Mouse (Mus musculus): ENCODE results near the gene Etl4.
A peak's percentile ranks its signal among the peaks of the same experiment; 100 is the strongest.

Gene Etl4

GRCm38 (mm10) chr2:19909171-19909899 lies at the start of gene Etl4:
Gene Etl4, plus strand, starts transcription at chr2:19909780.
- DNase-seq (ENCODE audit: low read depth): no peak

- DNase-seq (ENCODE audit: low read depth): no peak
Measured at GRCm38 (mm10) chr2:19869167-19869566, 40.4 kb upstream of the Etl4 start.

GRCm38 (mm10) chr2:19871881-19872280 lies 37.7 kb upstream of the Etl4 start:
- DNase-seq (ENCODE audit: low read depth): no peak

- no peak for DNase-seq (ENCODE audit: low read depth)
Measured at GRCm38 (mm10) chr2:19890875-19891274, 18.7 kb upstream of the Etl4 start.

GRCm38 (mm10) chr2:19909900-19910780 lies 560 bp downstream of the Etl4 start:
- no peak for DNase-seq (ENCODE audit: low read depth)

- DNase-seq (ENCODE audit: low read depth): no peak
Measured at GRCm38 (mm10) chr2:19910781-19911175, 1.2 kb downstream of the Etl4 start.

GRCm38 (mm10) chr2:19919190-19919589 lies 9.6 kb downstream of the Etl4 start:
- peak; percentile 8 for DNase-seq (ENCODE audit: low read depth)

- no peak for DNase-seq (ENCODE audit: low read depth)
Measured at GRCm38 (mm10) chr2:19930009-19930408, 20.4 kb downstream of the Etl4 start.

- no peak for DNase-seq (ENCODE audit: low read depth)
Measured at GRCm38 (mm10) chr2:19933836-19934235, 24.3 kb downstream of the Etl4 start.

- DNase-seq (ENCODE audit: low read depth): no peak
Measured at GRCm38 (mm10) chr2:19945205-19945604, 35.6 kb downstream of the Etl4 start.

GRCm38 (mm10) chr2:19953028-19953427 lies 43.4 kb downstream of the Etl4 start:
- DNase-seq (ENCODE audit: low read depth): no peak

- DNase-seq (ENCODE audit: low read depth): no peak
Measured at GRCm38 (mm10) chr2:19966445-19966844, 56.9 kb downstream of the Etl4 start.

- DNase-seq (ENCODE audit: low read depth): no peak
Measured at GRCm38 (mm10) chr2:20037671-20038070, 128.1 kb downstream of the Etl4 start.

GRCm38 (mm10) chr2:20072377-20072776 lies 162.8 kb downstream of the Etl4 start:
- no peak for DNase-seq (ENCODE audit: low read depth)

GRCm38 (mm10) chr2:20076118-20076796 lies 166.7 kb downstream of the Etl4 start:
- no peak for DNase-seq (ENCODE audit: low read depth)

GRCm38 (mm10) chr2:20084781-20085180 lies 175.2 kb downstream of the Etl4 start:
- no peak for DNase-seq (ENCODE audit: low read depth)

GRCm38 (mm10) chr2:20105456-20105855 lies 195.9 kb downstream of the Etl4 start:
- no peak for DNase-seq (ENCODE audit: low read depth)

- no peak for DNase-seq (ENCODE audit: low read depth)
Measured at GRCm38 (mm10) chr2:20111703-20112102, 202.1 kb downstream of the Etl4 start.

- DNase-seq (ENCODE audit: low read depth): no peak
Measured at GRCm38 (mm10) chr2:20125914-20126313, 216.3 kb downstream of the Etl4 start.

GRCm38 (mm10) chr2:20131792-20132191 lies 222.2 kb downstream of the Etl4 start:
- DNase-seq (ENCODE audit: low read depth): no peak

- DNase-seq (ENCODE audit: low read depth): no peak
Measured at GRCm38 (mm10) chr2:20138426-20138825, 228.8 kb downstream of the Etl4 start.

- no peak for DNase-seq (ENCODE audit: low read depth)
Measured at GRCm38 (mm10) chr2:20145368-20145767, 235.8 kb downstream of the Etl4 start.

GRCm38 (mm10) chr2:20167073-20167472 lies 257.5 kb downstream of the Etl4 start:
- DNase-seq (ENCODE audit: low read depth): no peak
